Mouse (Mus musculus): ENCODE data around the gene Nudt1. TPM values are rescaled to one million over a fixed set of nuclear protein-coding genes. Genes with fewer than 3 reads are reported as not detected.

The Nudt1 gene
- total RNA-seq, 2 experiments from 2014 or later, result 3.7 to 6.5 TPM

DNA sequence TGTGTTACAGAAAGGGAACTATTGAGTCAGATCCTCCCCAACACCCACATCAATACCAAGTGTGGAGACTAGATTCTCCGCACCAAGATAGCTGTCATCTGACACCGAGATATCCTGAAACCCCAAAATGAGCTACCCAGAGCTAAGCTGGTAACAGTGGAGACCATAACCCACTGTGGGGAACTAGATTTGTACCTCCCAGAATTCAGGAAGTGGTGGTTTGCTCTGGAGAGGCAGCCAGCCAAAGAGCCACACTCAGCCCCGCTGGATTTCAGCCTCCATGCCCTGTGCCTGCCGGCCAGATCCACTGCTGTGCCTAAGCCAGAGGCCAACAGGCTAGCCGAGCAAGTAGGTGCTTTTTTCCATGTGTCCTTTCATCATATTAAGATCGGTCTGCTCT, 57.8 kb downstream of the Nudt1 start:
- DNase-seq (ENCODE audit: extremely low spot score in 1 of 2, low spot score in 1 of 2), result no peak

DNA sequence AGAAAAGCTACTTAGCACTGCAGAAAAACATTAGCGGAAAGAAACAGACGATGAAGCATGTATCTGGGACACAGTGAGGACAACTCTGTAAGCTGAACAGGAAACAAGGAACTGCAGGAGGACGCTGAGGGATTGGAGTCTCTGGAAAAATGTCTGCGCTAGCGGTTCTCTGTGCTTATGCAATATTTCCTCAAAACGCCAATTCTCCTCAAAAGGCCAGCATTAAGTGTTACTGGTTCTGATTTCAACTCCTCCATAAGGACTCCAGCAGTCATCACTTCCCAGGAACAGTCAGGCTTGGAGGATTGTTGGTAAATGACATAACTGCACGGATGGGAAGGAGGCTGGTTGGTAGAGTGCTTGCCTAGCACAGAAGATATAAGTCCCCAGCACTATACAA, 59.7 kb downstream of the Nudt1 start:
- DNase-seq (ENCODE audit: extremely low spot score in 1 of 2, low spot score in 1 of 2), result no peak

- DNase-seq (ENCODE audit: extremely low spot score in 1 of 2, low spot score in 1 of 2), result no peak
Measured at GRCm38 (mm10) chr5:140382688-140383087, 61.2 kb downstream of the Nudt1 start.

- no peak for DNase-seq (ENCODE audit: extremely low spot score in 1 of 2, low spot score in 1 of 2)
Measured at GRCm38 (mm10) chr5:140383559-140383958, 62.1 kb downstream of the Nudt1 start.

DNA sequence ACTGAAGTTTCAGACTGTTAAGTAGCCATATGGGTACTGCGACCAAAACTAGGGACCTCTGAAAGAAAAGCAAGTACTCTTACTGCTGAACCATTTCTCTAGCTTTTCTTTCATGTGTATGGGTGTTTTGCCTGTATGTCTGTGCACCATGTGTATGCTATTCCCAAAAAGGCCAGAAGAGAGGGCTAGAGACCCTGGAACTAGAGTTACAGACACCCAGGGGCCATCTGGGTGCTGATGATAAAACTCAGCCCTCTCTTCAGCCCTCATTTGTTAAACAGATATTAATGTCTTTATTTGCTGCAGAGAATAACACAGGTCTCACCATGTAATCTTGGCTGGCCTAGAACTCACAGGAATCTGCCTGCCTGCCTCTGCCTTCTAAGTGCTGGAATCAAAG, 63.0 kb downstream of the Nudt1 start:
- no peak for DNase-seq (ENCODE audit: extremely low spot score in 1 of 2, low spot score in 1 of 2)

GRCm38 (mm10) chr5:140387236-140387635, 65.8 kb downstream of the Nudt1 start:
- no peak for DNase-seq (ENCODE audit: extremely low spot score in 1 of 2, low spot score in 1 of 2)

Other genes starting within 250 kb of the Nudt1 start
- 10 to 100 TPM; 17.6 to 18.6 TPM for gene Mad1l1, start 104 bp upstream of the Nudt1 start, total RNA-seq (2021)
- 1 to 10 TPM; 8.5 to 9.8 TPM for gene Mrm2, start 10.2 kb downstream of the Nudt1 start, total RNA-seq (2021)
- gene Snx8, start 67.6 kb downstream of the Nudt1 start, total RNA-seq (2021), result 10 to 100 TPM; 11.9 to 13.1 TPM
- gene Eif3b, start 97.7 kb downstream of the Nudt1 start, total RNA-seq (2021), result 10 to 100 TPM; 89.2 to 95.6 TPM
- not detected for gene Gm4869, start 124.0 kb downstream of the Nudt1 start, total RNA-seq (2021)
- 10 to 100 TPM; 18.8 to 19.5 TPM for gene Chst12, start 183.9 kb downstream of the Nudt1 start, total RNA-seq (2021)
- gene Grifin, start 243.4 kb downstream of the Nudt1 start, total RNA-seq (2021), result not detected

All from layer of hippocampus, postnatal 25 days (tissue).